ENCODE assay signal across 9 mouse cellular contexts in the genomic region with DNA sequence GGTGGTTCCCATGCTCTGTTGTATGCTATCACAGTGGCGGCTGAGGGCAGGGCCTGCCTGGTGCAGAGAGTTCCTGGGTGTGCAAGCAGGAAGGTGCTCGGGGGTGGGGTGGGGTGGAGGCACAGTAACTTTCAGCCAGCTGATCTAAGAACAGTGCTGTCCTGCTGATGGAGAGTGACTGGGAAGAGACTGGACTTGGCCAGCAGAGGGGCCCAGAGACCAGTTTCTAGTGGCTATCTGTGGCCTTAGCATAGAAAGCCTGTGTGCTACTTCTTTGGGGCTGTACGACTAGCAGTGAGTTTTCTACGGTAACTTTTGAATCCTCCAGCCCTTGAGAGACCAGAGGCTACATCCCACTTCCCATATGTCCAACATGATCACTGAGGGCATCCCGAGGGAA. TPM values are rescaled to one million over a fixed set of nuclear protein-coding genes. Genes with fewer than 3 reads are reported as not detected.
DNase-seq lines count a peak whose midpoint lies in the region; ATAC-seq and TF ChIP-seq lines count a peak whose summit lies in the region.
"Had no signal": no experiment of that assay in that cellular context is flagged by ENCODE, and none has a peak within 500 bp of the region (broad histone marks: within the 10 kb centered on the region; RNA-seq: fewer than 3 reads in every experiment).

No protein-coding gene starts in this region.

- ATAC-seq in heart, embryonic 12.5 days (ENCODE audit: insufficient number of reproducible peaks, low FRiP score), result no peak
- ATAC-seq in forebrain, embryonic 15.5 days (replicated peaks), result peak; percentile 46
- peak; percentile 35 for ATAC-seq in megakaryocyte progenitor cell, adult 5-6 weeks (replicated peaks; ENCODE audit: poor library complexity)
- ATAC-seq in granulocyte monocyte progenitor cell, adult 5-6 weeks (replicated peaks; ENCODE audit: poor library complexity, severe bottlenecking), result no peak

- TF ChIP-seq CTCF in small intestine, adult 2 months (IDR thresholded peaks at IDR 0.05; ENCODE audit: extremely low read depth, insufficient read length, insufficient replicate concordance, low read depth, low read length), result 0 out of 2 replicates have a peak, but pooled peaks have one; percentile 28

- WGBS in heart, embryonic 12.5 days, result 46% methylated on average over 5 of the region's 5 CpGs
- WGBS in forebrain, embryonic 15.5 days, result 38% methylated on average over 5 of the region's 5 CpGs
- 44% methylated on average over 5 of the region's 5 CpGs for WGBS in small intestine, adult 2 months

- no peak overlapping the region for H3K27ac ChIP-seq in heart, embryonic 12.5 days (ENCODE audit: poor library complexity, severe bottlenecking)
- H3K27ac ChIP-seq in forebrain, embryonic 15.5 days (replicated peaks), result no peak overlapping the region
- no peak overlapping the region for H3K27ac ChIP-seq in small intestine, adult 2 months (ENCODE audit: insufficient read depth, low read depth, low read length)

- H3K9ac ChIP-seq in heart, embryonic 12.5 days, result no peak overlapping the region
- H3K9ac ChIP-seq in forebrain, embryonic 15.5 days (replicated peaks), result no peak overlapping the region

- DNase-seq in heart, adult 9 months (ENCODE audit: low spot score in 2 of 2), result peak; percentile 16 to 17
- DNase-seq in adipocyte (ENCODE audit: low spot score), result peak; percentile 39
- DNase-seq in kidney, postnatal 10 days, result peak; percentile 68

- no peak overlapping the region for H3K4me2 ChIP-seq in heart, embryonic 12.5 days
- no peak overlapping the region for H3K4me2 ChIP-seq in forebrain, embryonic 15.5 days (replicated peaks)

- H3K27me3 ChIP-seq in heart, embryonic 12.5 days (replicated peaks), result peaks cover 21% of the 10 kb centered on the region
- no peaks in the 10 kb centered on the region for H3K27me3 ChIP-seq in forebrain, embryonic 15.5 days
- H3K27me3 ChIP-seq in small intestine, adult 2 months (ENCODE audit: control insufficient read depth, insufficient read depth, low read length), result no peaks in the 10 kb centered on the region

- 0 out of 2 replicates have a peak, but pooled peaks cover 3% of the 10 kb centered on the region for H3K4me1 ChIP-seq in heart, embryonic 12.5 days (replicated peaks)
- peaks cover 10% of the 10 kb centered on the region for H3K4me1 ChIP-seq in forebrain, embryonic 15.5 days
- peaks cover 10% of the 10 kb centered on the region; the same call in 1 of the 2 replicates for H3K4me1 ChIP-seq in small intestine, adult 2 months (ENCODE audit: control insufficient read depth, insufficient read depth, insufficient read length, low read length)

- TF ChIP-seq POLR2A in small intestine, adult 2 months (IDR thresholded peaks at IDR 0.05; ENCODE audit: low read depth, low read length), result no peak

- H3K4me3 ChIP-seq in heart, embryonic 12.5 days, result no peak overlapping the region
- no peak overlapping the region for H3K4me3 ChIP-seq in forebrain, embryonic 15.5 days
- H3K4me3 ChIP-seq in small intestine, adult 2 months (ENCODE audit: low read depth, low read length), result no peak overlapping the region

- no peaks in the 10 kb centered on the region for H3K9me3 ChIP-seq in heart, embryonic 12.5 days (replicated peaks)
- no peaks in the 10 kb centered on the region for H3K9me3 ChIP-seq in forebrain, embryonic 15.5 days
- H3K9me3 ChIP-seq: megakaryocyte, embryonic 14.5 days had no signal

- no peaks in the 10 kb centered on the region for H3K36me3 ChIP-seq in heart, embryonic 12.5 days
- no peaks in the 10 kb centered on the region for H3K36me3 ChIP-seq in forebrain, embryonic 15.5 days
- H3K36me3 ChIP-seq in small intestine, adult 2 months (ENCODE audit: control insufficient read depth, insufficient read depth, low read length), result no peaks in the 10 kb centered on the region

RNA-seq across cellular contexts. Expression of gene Noxa1, which starts 4.0 kb away (rescaled TPM):
- polyA plus RNA-seq in heart, embryonic 12.5 days (2016; fragmentation: Nextera tagmentation; extraction: Ambion mirVana), result 0.10 TPM in 1 of 2 replicates, not detected in the other
- not detected in 2 replicates for polyA plus RNA-seq in forebrain, embryonic 15.5 days (2015; fragmentation: Nextera tagmentation; extraction: Ambion mirVana)
- not detected in 2 replicates for total RNA-seq in megakaryocyte progenitor cell, adult 5-6 weeks (2015)
- total RNA-seq in megakaryocyte progenitor cell, adult 5-6 weeks (2017), result not detected in 2 replicates
- polyA plus RNA-seq in small intestine, adult 2 months (2012; rRNA removed), result 14.1 and 15.5 TPM in 2 replicates
- total RNA-seq in granulocyte monocyte progenitor cell, adult 5-6 weeks (2014; fragmentation: Nextera tagmentation), result 1.3 TPM in 1 of 2 replicates, not detected in the other
- not detected in 2 replicates for total RNA-seq in granulocyte monocyte progenitor cell, adult 5-6 weeks (2017)

RNA-seq across cellular contexts. Expression of gene Entpd8, which starts 18.9 kb away (rescaled TPM):
- polyA plus RNA-seq in heart, embryonic 12.5 days (2016; fragmentation: Nextera tagmentation; extraction: Ambion mirVana), result not detected in 2 replicates
- not detected in 2 replicates for polyA plus RNA-seq in forebrain, embryonic 15.5 days (2015; fragmentation: Nextera tagmentation; extraction: Ambion mirVana)
- not detected in 2 replicates for total RNA-seq in megakaryocyte progenitor cell, adult 5-6 weeks (2015)
- total RNA-seq in megakaryocyte progenitor cell, adult 5-6 weeks (2017), result not detected in 2 replicates
- polyA plus RNA-seq in small intestine, adult 2 months (2012; rRNA removed), result 149 and 281 TPM in 2 replicates
- not detected in 2 replicates for total RNA-seq in granulocyte monocyte progenitor cell, adult 5-6 weeks (2014; fragmentation: Nextera tagmentation)
- not detected in 2 replicates for total RNA-seq in granulocyte monocyte progenitor cell, adult 5-6 weeks (2017)

RNA-seq across cellular contexts. Expression of gene Nsmf, which starts 44.8 kb away (rescaled TPM):
- polyA plus RNA-seq in heart, embryonic 12.5 days (2016; fragmentation: Nextera tagmentation; extraction: Ambion mirVana), result 58.7 and 62.8 TPM in 2 replicates
- polyA plus RNA-seq in forebrain, embryonic 15.5 days (2015; fragmentation: Nextera tagmentation; extraction: Ambion mirVana), result 194 and 209 TPM in 2 replicates
- total RNA-seq in megakaryocyte progenitor cell, adult 5-6 weeks (2015), result 4.0 and 7.8 TPM in 2 replicates
- 3.7 and 5.7 TPM in 2 replicates for total RNA-seq in megakaryocyte progenitor cell, adult 5-6 weeks (2017)
- 93.0 and 100 TPM in 2 replicates for polyA plus RNA-seq in small intestine, adult 2 months (2012; rRNA removed)
- total RNA-seq in granulocyte monocyte progenitor cell, adult 5-6 weeks (2014; fragmentation: Nextera tagmentation), result 18.6 and 19.2 TPM in 2 replicates
- total RNA-seq in granulocyte monocyte progenitor cell, adult 5-6 weeks (2017), result 4.2 and 22.6 TPM in 2 replicates

Comparison
In these comparisons a context has a peak if more than half of its experiments do, and no peak if none do; other contexts are left out.
1. DNase-seq: peak in every context shown above with its lines; median percentile 68 in kidney, postnatal 10 days; 39 in adipocyte; 16 in heart, adult 9 months.
2. ATAC-seq: peak in forebrain, embryonic 15.5 days (single experiment) and megakaryocyte progenitor cell, adult 5-6 weeks (single experiment); none in heart, embryonic 12.5 days (single experiment) and granulocyte monocyte progenitor cell, adult 5-6 weeks (single experiment).
3. RNA of gene Noxa1, which starts 4.0 kb away (polyA plus RNA-seq): 14.1 to 15.5 TPM in small intestine, adult 2 months; 0.10 TPM in heart, embryonic 12.5 days and not detected in forebrain, embryonic 15.5 days; every median in the first group is over 10 times any median in the second.
4. RNA of gene Entpd8, which starts 18.9 kb away (polyA plus RNA-seq): 149 to 281 TPM in small intestine, adult 2 months; not detected in heart, embryonic 12.5 days and not detected in forebrain, embryonic 15.5 days; every median in the first group is over 100 times any median in the second.